Mouse (Mus musculus): ENCODE measurements around the gene Vmn1r210. TPM values are rescaled to one million over a fixed set of nuclear protein-coding genes. Genes with fewer than 3 reads are reported as not detected.

Vmn1r210 gene
- total RNA-seq (2023): not detected

GRCm38 (mm10) chr13:22831248-22831647 is at the start of gene Vmn1r210:
Gene Vmn1r210 (minus strand): TSS chr13:22831348.

DNA sequence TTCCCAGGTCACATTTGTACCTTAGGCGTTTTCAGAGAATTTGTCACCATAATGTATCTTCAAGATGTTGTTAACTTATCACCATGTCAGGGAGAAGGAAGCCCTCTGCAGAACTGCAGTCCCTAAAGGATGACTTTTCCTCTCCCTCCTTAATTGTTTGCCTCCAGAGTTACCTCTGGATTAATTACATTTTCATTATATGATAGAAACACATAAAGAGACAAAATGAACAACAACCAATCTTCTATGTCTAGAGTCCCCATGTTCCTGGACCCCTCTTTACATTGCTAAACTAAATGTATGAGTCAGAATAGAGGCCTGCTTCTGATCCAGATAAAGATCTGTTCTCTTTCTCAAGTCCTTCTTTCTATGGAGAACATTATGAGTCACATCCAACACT is 26.3 kb upstream of the Vmn1r210 start, which contains the start of gene Vmn1r211:
Gene Vmn1r211 (minus strand): TSS at position 101 of the 400 bp plus-strand sequence.

GRCm38 (mm10) chr13:22809582-22809981 is 21.6 kb downstream of the Vmn1r210 start, which contains the start of gene Vmn1r209:
Gene Vmn1r209 (minus strand): TSS chr13:22809682.

GRCm38 (mm10) chr13:22777300-22777699 is 53.8 kb downstream of the Vmn1r210 start, which contains the start of gene Vmn1r208:
Gene Vmn1r208 (minus strand): TSS chr13:22777400.

Other genes with a start within 250 kb of the Vmn1r210 start
- not detected for gene Vmn1r205, start 238.3 kb downstream of the Vmn1r210 start, total RNA-seq (2023)
- gene Vmn1r206, start 207.1 kb downstream of the Vmn1r210 start, total RNA-seq (2023): not detected
- not detected for gene Vmn1r207-ps, start 101.7 kb downstream of the Vmn1r210 start, total RNA-seq (2023)
- not detected for gene Vmn1r208, start 53.9 kb downstream of the Vmn1r210 start, total RNA-seq (2023)
- not detected for gene Vmn1r209, start 21.7 kb downstream of the Vmn1r210 start, total RNA-seq (2023)
- gene Vmn1r211, start 26.2 kb upstream of the Vmn1r210 start, total RNA-seq (2023): not detected
- not detected for gene Vmn1r212, start 52.9 kb upstream of the Vmn1r210 start, total RNA-seq (2023)
- not detected for gene Vmn1r213, start 176.3 kb upstream of the Vmn1r210 start, total RNA-seq (2023)
- not detected for gene Vmn1r214, start 199.1 kb upstream of the Vmn1r210 start, total RNA-seq (2023)
- gene Vmn1r215, start 236.7 kb upstream of the Vmn1r210 start, total RNA-seq (2023): not detected

All from CD4-positive naive resting alpha-beta T cell, adult 76 days (primary cell).